Mouse (Mus musculus) left cerebral cortex, postnatal 10 days (tissue): ENCODE data around the gene Bin2. TPM values are rescaled to one million over a fixed set of nuclear protein-coding genes. Genes with fewer than 3 reads are reported as not detected.
"Not testable (repeated sequence)": the region's sequence is repeated elsewhere in the genome, so short reads cannot be mapped to it uniquely, and the experiment has no call there.

Source experiments
- DNase-seq, 2 experiments: peaks; one replicate each; pipeline ENCODE4 v3.0.0; 2021 to 2022; ENCODE audit warnings: low spot score in 2 of 2, mixed read lengths in 1 of 2; ENCODE audit errors: extremely low spot score in 1 of 2
- intact Hi-C: fragments of 180-260 bp; cut with DNase I; formaldehyde crosslinking; loops from one replicate; pipeline ENCODE4 v1.15.1; 2025
- total RNA-seq, 2 experiments: library from RNA; stranded (reverse); gene quantifications; 2 replicates each; pipeline ENCODE4 v1.2.3; 2021

Bin2 gene
- total RNA-seq, 2 experiments from 2014 or later, result 5.1 to 5.6 TPM

DNA sequence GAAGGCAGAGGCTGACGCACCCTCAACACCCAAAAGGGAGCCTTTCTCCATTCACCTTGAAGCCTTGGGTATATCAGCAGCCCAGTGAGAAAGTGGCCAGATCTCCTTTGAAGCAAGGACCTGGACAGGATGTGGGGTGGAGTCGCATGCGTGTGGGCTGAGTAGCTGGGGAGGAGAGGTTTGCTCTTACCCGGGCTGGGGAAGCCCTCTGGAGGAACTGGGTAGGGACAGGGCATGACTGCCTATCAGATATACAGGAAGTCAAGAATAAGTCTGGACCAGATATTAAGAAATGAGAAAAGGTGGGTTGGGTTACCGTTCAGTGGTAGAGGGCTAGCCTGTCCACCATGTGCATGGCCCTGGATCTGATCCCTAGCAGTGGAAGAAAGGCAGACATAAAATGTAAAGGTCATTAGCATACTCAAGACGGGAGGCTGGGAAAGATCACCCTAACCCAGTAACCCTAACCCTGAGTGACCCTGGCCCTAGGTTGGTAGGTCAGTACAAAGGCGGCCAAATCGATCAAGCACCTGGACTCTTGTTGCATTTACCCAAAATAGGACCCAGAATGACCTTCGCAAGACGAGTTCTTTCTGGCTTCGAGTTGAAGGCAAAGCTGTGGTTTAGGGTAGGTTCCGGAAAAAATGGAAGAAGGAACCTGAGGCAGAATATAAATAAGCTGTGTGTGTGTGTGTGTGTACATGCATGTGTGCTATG is 37.7 kb downstream of the Bin2 start:
- intact Hi-C loops, result no loop called here

DNA sequence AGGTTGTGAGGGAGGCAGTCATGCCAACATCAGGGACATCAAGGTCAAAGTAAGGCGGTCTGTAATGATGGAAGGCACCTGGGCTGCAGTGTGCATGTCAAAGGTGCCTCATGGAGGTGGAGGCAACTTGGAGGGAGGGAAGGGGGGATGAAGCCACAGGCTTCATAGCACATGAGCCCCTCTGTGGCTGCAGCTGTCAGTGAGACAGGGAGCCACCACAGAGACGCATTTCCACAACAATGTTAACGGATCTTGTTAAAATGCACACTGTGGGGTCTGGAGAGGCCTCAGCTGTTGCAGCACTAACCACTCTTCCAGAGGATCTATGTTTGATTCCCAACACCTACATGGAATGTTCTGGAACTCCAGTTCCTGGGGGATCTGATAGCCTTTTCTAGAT is 39.2 kb downstream of the Bin2 start:
- DNase-seq, result no peak
- intact Hi-C loops, result no loop called here

More for the DNA sequence above, 37.7 kb downstream of the Bin2 start:
- no peak for DNase-seq

DNA sequence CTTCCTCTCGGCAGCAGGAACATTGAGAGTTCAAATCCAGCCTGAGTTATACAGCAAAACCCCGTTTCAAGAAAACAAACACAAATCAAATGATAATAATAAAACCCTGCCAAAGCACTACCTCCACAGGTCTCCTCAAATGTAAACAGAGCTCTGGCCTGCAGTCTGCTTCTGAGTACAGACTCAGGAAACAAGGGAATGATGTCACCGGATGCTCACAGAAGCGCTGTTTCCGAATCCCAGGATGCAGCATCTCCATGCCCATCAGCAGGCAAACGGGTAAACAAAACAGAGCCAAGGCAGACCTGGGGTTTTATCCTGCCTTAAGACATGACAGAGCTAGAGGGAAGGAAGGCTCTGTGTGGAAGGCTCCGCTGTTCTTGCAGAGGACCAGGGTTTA is 40.6 kb downstream of the Bin2 start:
- DNase-seq, result no peak
- intact Hi-C loops, result no loop called here

DNA sequence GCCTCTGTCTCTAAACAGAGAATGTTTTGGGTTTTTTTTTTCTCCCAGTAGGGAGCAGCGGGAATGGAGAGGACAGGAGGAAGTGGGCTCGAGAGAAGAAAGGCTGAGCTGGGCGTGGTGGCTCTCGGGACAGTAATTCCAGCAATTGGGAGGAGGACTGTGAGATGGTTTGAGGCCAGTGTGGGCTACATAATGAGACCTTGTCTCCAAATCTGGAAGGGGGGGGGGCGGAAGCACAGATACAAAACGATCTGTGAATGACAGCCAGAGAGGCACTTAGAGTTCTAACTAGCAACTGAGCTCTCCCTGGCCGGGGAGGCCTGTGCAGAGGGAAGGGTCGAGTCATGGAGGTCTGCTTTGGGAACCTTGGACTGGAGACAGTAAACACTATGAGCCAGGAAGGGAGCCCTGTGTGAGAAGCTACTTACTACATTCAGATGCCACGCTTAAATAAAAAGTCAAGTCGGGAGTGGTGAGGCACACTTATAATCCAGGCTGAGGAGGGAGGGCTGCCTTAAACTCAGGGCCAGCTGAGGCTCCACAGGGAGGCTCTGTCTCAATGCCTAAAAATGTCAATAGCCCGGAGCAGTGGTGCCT is 41.5 kb downstream of the Bin2 start:
- DNase-seq, result no peak
- intact Hi-C loops, result no loop called here

DNA sequence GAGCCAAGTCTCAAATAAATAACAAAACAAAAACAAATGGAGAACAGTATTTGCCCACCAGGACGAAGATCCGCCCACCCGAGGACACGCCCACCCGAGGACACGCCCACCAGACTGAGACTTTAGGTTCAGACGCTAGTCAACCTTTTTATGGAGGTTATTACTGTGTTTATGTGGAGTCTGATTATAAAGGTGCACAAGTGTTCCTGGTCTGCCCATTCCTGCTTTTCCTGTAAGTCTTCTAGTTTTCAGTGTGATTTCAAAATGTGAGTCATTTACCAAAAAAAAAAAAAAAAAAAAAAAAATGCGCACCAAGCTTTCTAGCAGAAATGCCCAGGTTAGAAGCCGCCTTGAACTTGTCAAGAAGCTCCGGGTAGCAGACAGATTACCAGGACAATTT is 42.1 kb downstream of the Bin2 start:
- intact Hi-C loops, result no loop called here
- DNase-seq, result no peak

DNA sequence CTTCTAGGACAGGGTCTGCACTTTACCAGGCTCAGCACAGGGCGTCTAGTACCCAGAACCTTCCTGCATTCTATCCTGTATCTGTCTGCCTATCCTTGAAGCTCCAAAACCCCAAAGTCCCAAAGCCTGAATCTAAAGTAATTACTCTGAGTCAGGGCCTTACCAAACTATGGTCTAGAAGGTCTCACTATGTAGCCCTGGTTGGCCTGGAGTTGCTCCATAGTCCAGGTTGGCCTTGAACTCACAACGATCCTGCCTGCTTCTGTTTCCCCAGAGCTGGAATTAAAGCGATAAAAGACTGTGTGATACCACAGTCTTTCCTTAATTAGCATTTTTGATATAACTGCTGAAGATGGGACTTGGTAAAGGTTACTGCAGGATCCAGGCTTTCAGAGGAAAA is 44.9 kb downstream of the Bin2 start:
- no peak for DNase-seq

DNA sequence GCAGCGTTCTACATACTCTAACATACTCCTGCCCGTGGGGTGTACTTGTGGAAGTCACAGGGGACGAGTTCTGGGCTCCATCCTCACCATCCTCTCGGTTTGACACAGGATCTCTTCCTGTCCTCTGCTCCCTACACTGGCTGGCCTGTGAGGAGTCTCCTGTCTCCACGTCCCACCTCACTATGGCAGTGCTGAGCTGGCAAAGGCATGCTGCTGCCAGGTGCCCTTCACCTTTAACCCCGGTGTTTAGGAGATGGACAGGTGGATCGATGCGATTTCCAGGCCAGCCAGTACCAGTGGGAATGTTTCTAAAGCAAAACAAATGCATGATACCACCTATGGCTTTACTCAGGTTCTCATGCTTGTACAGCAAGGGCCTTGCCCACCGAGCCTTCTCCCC is 45.6 kb downstream of the Bin2 start:
- intact Hi-C loops, result no loop called here
- DNase-seq, result no peak

More for the DNA sequence above, 44.9 kb downstream of the Bin2 start:
- intact Hi-C loops, result no loop called here

DNA sequence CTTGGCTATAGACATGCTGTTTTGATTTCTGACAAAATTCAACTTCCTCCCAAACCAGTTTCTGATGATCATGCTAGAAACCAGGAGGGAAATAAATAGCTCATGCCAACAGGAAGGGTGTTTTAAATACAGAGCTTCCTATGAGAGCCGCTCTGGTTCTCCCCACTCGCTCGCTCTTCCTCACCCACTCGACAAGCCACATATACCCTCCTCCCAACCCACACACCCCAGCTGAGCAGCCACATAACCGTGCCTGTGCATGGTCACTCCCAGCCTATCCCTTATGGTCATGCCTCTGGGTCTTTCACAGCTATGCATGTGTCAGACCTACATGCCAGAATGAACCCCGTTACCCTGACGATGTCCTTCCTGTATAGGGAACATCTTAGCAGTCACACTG is 47.2 kb downstream of the Bin2 start:
- intact Hi-C loops, result no loop called here
- DNase-seq, result no peak

DNA sequence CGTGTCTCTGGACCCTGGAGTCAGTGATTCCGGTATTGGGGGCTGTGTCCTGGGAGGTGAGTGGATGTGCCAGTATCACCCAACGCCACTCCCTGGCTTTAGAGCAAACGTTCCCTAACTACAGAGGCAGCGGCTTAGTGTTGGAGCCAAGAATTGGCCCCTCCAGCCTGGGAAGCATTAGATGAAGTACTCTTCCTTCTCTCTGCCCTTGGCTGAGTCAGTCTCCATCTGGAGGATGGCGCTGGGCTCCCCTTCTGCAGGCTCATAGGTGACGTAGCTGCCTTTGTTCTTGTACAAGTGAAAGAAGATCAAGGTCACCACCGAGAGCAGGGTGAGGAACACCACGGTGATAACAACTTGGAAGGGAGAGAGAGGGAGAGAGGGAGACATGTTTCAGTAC is 47.7 kb downstream of the Bin2 start:
- intact Hi-C loops, DNase-seq: not testable (repeated sequence)

DNA sequence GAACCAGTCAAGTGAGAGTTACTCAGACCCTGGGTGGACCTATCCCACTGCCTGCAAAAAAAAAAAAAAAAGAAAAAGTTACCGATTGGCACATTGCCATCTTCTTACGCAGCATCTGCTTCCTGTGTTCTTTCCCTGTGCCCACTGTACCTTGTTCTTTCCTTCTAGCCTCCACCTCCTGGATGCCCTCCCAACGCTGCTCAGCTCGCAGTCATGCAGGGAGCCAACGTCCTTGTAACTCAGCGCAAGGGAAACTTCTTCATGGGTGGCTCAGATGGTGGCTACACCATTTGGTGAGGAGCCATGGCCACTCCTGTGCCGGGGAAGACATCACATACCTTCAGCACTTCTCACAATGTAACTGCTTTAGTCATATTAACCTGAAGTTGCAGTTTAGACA is 50.2 kb downstream of the Bin2 start:
- intact Hi-C loops, result loop anchor here (5.0 kb wide), 1 partner anchor 63 kb away; no protein-coding TSS in a partner anchor
- DNase-seq, result no peak

DNA sequence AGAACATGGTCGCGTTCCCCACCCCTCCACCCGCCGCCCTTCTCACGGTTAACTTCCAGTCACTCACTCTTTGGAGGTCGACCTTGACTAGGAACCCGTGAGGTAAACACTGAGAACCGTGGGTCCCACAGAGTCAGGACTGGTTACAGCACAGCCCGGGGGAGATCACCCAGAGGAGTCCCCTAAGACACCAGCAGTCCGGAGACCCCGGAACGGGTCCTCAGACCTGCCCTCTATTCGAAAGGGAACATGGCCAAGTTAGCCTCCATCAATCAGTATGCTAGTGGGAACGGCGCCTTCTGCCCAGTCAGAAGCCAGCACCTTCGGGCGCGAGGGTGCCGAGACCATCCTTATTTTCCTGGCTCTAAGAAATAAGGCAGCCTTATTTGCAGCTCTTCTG is 53.1 kb downstream of the Bin2 start:
- intact Hi-C loops, result loop anchor here (5.0 kb wide), 1 partner anchor 66 kb away; no protein-coding TSS in a partner anchor
- no peak for DNase-seq

DNA sequence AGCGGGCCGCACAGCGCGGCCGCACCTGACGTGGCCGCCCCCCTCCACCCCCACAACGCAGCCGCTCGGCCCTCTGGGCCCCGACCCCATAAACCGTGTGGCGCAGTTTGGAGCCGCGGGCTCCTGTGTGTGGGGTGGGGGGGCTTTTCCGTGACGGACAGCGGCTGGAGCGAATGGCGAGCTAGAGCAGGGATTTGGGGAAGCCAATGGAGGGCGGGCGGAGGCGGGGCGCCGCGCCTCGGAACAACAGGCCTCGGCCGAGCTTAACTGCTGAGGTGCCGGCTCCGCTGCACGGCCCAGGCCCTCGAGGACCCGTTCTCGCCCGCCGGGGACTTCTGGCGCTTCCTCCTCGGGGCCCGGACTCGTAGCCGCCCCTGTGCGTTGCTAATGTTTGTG is 53.5 kb downstream of the Bin2 start:
- DNase-seq, result peak; percentile 86 to 95
- intact Hi-C loops, result loop anchor here (5.0 kb wide), 1 partner anchor 66 kb away; no protein-coding TSS in a partner anchor

DNA sequence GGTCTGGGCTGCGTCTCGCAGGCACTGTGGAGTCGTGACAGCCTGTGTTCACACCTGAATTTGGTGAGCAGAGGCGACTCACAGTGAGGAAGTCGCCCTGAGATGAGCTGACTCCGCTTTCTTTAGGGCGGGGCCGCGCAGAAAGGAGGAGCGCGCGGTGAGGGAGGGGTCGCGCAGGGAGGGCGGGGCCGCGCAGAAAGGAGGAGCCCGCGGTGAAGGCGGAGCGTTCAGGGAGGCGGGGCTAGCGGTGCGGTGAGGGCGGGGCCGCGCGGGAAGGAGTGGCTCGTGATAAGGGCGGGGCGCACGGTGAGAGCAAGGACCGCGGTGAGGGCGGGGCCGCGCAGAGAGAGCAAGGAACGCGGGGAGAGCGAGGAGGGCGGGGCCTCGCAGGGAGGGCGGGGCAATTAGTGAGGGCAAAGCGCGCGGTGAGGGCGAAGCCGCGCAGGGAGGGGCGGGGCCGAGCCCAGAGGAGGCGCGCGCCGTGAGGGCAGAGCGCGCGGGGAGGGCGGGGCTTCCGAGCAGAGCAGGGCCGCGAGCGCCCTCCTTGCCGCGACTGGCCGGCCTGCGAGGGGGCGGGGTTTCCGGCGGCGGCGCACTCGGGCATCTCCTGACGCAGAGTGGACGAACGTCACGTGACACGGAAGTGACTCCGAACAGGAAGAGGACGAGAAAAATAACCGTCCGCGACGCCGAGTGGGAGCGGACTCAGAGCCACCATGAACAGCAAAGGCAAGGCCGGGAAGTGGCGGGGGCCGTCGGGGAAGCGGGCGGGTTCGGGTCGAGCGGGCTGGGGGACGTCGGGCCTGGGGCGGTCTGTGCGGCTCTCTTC is 54.1 kb downstream of the Bin2 start, which contains the start of gene Dazap2:
TSS of gene Dazap2 (plus strand) at position 354 of the 829 bp plus-strand sequence.
- DNase-seq, result peak; percentile 96 to 99
- intact Hi-C loops, result loop anchor here (5.0 kb wide), 2 partner anchors 63 to 67 kb away; partner anchors contain the start of gene Tfcp2

DNA sequence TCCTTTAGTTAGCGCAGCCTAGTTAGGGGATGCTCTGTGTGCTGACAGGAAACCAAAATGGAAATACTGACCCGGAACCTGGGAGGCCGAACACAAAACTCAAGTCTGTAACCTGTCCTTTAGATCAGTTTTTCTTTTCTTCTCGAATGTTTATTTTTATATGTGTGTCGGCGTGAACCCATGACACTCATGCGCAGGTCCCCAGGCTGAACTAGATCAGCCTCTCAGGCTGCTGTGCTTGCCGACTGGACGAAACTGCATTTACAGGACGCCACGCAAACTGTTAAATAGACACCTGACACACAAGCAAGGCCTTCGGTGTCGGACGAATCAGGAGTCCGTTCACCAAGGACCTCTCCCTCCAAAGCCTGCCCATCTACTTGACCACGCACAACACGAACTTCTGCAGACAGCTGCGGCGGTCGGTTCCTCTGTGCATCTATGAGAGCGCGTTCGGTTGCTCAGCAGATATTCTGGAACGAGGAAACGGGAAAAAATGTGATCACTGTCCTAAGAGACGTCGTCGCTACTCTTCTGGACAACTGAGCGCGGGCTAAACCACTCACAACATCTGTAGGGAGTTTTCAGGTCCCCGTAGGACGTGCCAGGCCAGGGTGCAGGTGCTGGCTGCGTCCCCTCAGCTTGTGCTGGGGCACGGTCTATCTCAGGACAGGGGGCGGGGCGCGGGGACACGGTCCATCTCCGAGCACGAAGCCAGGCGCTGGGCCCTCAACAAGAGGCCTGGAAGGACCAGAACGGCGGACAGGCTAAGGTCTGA is 54.9 kb downstream of the Bin2 start:
- no peak for DNase-seq
- intact Hi-C loops, result loop anchor here (5.0 kb wide), 1 partner anchor 62 kb away; the partner anchor contains the start of gene Tfcp2

DNA sequence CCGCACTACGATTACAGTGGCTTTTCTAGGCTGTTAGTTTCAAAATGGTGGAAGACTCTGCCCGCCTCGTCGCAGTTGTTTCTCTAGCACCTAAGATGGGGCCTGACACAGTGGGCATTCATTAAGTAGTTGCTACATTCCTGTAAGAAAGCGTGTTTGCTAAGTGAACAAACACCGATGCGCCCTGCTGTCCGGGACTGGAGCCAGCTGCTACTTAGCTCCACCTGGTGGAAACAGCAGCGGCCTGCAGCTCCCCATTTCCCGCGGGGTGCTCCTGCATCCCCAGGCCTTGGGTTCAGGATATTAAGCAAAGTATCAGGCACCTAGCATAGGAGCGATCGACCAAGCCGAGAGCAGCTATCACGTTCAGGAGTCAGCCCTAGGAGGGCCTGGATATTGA is 55.8 kb downstream of the Bin2 start:
- intact Hi-C loops, result loop anchor here (5.0 kb wide), 1 partner anchor 61 kb away; the partner anchor contains the start of gene Tfcp2

DNA sequence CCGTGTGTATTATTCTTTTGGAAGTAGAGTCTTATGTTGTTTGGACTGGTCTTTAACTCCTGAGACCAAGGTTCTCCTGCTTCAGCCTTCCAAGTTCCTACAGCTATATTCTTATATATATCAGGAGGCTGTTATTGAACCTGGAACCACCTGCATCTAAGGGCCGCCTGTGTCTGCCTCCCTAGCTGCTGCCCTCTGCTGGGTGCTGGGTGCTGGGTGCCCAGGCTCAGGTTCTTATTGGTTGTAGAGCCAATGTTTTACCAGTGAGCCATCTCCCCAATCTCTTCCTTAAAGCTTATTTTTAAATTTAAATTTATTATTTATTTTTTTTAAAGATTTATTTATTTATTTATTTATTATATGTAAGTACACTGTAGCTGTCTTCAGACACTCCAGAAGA is 56.9 kb downstream of the Bin2 start:
- intact Hi-C loops, result loop anchor here (5.0 kb wide), 1 partner anchor 60 kb away; the partner anchor contains the start of gene Tfcp2
- DNase-seq, result no peak

More for the DNA sequence above, 55.8 kb downstream of the Bin2 start:
- peak; percentile 69 to 82 for DNase-seq

DNA sequence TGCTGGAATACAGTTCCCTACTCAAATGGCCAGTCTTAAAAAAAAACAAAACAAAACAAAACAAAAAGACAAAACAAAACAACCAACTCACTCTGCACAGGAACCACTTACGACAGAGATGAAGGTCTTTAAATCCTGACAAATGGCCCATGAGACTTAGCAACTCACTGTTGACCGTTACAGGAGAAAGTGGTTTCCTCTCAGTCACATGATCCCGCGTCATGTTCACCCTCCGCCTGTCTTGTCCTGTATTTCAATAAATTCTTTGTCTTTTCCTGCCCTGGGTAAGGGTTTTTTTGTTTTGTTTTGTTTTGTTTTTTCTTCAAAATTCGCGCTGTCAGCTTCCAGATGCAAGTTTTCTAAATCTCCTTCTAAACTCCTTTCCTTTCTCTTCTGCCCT is 57.4 kb downstream of the Bin2 start:
- DNase-seq, result no peak
- intact Hi-C loops, result loop anchor here (5.0 kb wide), 1 partner anchor 60 kb away; the partner anchor contains the start of gene Tfcp2

DNA sequence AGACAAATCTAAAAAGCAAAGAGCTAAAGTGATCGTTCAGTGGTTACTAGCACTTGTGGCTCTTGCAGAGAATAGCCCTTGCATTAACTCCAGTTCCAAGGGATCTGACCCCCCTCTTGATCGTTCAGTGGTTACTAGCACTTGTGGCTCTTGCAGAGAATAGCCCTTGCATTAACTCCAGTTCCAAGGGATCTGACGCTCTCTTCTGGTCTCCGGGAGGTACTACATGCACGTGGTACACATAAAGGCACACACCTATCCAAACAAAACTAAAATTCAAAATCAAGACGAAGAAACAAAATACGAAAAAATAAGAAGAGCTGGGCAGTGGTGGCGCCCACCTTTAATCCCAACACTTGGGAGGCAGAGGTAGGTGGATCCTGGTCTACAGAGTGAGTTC is 62.7 kb downstream of the Bin2 start:
- DNase-seq, intact Hi-C loops: not testable (repeated sequence)
